Mouse (Mus musculus): Measurements from ENCODE around the gene Lyzl6. TPM values are rescaled to one million over a fixed set of nuclear protein-coding genes. Genes with fewer than 3 reads are reported as not detected.
A peak's percentile ranks its signal among the peaks of the same experiment; 100 is the strongest.

Gene Lyzl6
- total RNA-seq, 2 experiments from 2014 or later: not detected

DNA sequence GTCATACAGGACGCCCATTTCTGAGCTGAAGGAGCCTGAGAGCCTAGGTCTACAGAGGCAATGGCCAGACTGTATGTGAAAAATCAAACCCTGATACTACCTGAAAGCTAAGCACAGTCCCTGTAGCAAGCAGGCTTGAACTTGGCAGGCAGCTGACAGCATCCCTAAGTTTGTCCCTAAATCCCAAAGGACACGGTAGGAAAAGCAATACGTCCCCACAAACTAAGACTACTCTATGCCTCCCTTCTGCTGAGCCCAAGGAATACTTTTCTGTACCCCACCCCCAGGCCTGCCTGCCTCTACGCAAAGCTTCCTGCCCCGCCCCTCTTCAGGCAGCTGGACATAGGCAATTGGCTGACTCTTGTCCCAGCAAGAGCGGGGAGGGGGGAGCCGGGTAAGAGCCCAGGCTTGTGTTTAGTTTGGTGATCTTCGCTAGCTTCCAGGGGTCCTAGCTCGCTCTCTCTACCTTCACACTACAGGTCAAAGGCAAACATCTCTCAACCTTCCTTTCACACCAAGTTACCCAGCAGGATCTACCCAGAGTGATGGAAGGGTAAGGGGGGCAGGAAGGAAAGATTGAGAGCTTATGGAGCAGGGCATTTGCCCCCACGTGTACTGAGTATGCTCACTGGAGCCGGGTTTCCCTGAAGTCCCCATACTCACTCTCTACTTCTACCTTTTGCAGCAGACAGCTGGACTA lies 9.4 kb upstream of the Lyzl6 start:
- no peak for ATAC-seq (replicated peaks; ENCODE audit: low FRiP score, low TSS enrichment, poor library complexity, severe bottlenecking)

DNA sequence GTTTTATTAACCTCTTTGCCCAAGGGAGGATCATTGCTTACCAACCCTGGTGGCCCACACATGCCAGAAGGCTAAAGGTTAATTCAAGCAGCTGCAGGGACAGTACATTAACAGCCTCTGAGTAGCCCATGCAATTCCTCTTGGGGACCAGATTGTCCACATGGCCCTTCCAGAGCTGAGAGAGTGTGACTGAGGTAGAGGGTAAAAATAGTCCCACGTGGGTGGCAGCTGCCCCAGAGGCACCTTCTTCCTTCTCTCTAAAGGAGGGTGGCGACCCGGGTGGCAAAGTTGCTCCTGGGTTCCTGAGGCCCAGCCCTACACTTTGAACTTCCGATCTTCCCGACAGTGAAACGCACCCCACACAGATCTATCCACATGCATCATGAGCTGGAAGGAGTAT lies 7.6 kb upstream of the Lyzl6 start:
- ATAC-seq (replicated peaks; ENCODE audit: low FRiP score, low TSS enrichment, poor library complexity, severe bottlenecking): no peak

DNA sequence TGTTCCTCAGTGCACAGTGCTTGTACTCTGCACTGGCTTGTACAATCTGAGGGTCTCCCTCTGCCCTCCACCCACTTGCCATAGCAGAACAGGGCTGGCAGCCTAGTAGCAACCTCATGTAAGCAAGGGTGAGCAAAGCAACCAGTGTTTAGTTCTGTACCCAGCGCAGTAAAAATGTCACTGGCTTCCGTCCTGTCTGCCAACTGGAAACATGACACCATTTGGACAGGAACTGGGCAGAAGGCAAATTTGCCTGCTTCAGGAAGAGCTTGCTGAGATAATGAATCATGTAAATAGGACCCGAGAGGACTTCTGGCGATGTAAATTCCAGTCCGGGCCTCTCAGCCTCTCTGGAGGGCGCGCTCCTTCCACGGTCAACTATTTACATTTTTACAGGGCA lies 7.0 kb upstream of the Lyzl6 start:
- no peak for ATAC-seq (replicated peaks; ENCODE audit: low FRiP score, low TSS enrichment, poor library complexity, severe bottlenecking)

DNA sequence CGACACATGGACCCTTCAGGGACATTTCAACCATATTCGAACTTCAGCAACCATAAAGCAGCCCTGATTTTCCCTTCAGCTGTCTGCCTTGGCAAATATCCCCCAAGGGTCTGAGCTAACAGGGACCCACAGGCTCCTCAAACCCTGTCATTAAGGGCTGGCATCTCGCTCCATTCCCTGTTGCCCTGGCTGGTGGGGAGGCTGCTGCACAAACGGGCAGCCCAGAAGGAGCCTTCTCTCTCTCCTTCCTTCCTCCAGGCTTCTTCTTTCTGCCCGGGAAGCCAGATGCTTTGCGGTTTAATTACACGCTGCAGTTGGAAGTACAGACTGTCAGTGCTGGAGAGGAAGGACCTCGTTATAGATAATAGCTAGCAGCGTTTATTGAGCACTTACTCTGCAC lies 4.5 kb upstream of the Lyzl6 start:
- ATAC-seq (replicated peaks; ENCODE audit: low FRiP score, low TSS enrichment, poor library complexity, severe bottlenecking): no peak

DNA sequence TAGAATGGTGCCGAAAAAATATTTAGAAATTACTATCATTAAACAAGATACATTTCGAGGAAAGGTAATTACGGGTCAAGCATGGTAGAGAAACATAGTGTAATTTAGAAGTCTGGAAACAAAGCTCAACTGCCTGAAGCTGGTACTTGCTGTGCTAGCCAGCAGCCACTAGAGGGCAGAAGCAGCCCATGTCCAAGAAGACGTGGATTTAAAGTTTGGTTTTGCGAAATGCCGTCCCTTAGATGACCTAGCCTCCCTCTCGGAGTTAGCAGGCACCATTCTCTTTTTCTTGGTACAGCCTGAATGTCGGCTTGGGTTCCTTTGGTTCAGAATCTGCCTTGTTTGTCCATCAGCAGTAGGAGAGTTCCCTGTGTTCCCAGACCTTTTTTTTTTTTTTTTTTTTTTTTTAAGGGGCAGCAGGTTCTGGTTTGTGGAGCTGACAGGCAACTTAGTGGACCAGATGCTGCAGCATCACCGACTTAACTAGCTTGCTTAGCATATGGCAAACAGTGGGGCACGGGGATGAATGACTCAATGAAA lies 787 bp upstream of the Lyzl6 start:
- ATAC-seq (replicated peaks; ENCODE audit: low FRiP score, low TSS enrichment, poor library complexity, severe bottlenecking): peak; percentile 45; the same call in 1 of the 2 replicates

DNA sequence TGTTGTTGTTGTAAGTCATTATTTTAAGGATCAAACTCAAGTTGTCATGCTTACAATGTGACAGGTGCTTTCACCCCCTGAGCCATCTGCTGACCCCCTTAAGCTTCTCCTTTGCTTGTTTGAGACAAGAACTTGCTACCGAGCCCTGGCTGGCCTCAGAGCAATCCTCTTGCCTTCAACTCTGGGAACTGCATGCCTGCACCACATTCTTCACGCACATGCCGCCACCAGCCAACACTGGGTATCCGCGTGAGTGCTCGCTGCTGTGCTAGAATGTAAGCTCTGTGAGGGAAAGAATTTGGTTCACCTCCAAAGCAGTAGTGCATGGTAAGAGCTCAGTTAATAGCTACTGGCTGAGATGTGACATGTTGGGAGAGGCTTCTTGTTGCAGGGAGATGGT lies 2.4 kb downstream of the Lyzl6 start:
- no peak for ATAC-seq (replicated peaks; ENCODE audit: low FRiP score, low TSS enrichment, poor library complexity, severe bottlenecking)

DNA sequence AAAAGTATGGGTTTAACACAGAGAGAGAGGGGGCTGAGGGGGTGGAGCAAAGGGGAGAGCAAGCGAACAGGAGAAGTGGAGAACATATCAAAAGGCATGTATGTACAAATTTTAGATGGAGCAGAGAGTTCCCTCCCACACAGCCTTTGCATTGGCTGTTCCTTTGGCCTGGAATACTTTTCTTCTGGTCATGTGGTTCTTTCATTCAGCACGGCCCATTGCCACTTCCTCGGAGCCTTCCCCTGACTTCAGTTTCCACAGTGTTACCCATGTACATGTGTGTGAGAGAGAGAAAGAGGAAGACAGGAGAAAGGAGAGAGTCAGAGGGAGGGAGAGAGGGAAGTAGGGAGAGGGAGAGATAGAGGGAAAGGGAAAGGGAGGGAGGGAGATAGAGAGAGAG lies 3.2 kb downstream of the Lyzl6 start:
- no peak for ATAC-seq (replicated peaks; ENCODE audit: low FRiP score, low TSS enrichment, poor library complexity, severe bottlenecking)

DNA sequence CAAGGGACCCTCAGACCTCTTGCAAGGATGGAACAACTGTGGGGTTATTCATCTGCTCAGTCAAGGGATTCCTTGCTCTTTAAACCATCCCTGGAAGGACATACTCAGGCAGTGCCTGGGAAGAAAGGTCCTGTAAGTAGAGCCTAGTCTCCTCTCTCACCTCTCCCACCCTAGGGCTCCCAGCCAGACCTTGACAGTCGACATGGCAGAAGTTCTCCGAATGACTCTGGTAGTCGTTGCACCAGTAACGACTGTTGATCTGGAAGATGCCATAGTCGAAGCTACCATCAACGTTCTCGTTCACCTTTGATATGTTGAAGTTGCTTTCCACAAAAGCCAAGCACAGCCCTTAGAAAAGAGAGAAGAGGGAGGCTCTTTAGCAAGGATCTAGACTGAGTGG lies 3.9 kb downstream of the Lyzl6 start:
- no peak for ATAC-seq (replicated peaks; ENCODE audit: low FRiP score, low TSS enrichment, poor library complexity, severe bottlenecking)

DNA sequence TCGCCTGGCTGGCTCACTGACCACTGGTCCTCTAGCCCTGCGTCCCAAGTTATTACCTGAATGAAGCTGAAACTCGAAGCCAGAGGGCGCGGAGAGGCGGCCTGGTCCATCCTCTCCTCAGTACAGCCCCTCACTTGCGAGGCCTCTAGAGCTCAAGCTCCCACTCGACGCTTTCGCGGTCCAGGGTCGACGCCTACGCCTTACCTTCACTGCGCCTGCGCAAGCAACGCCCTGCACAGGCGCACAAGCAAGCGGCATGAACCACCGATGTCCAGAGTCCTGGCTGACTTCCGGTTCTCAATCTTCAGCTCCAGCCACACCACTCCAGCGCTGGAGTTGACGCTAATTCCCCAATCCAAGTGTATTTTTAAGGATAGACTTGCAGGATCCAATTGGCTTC lies 11.2 kb downstream of the Lyzl6 start:
- no peak for ATAC-seq (replicated peaks; ENCODE audit: low FRiP score, low TSS enrichment, poor library complexity, severe bottlenecking)

DNA sequence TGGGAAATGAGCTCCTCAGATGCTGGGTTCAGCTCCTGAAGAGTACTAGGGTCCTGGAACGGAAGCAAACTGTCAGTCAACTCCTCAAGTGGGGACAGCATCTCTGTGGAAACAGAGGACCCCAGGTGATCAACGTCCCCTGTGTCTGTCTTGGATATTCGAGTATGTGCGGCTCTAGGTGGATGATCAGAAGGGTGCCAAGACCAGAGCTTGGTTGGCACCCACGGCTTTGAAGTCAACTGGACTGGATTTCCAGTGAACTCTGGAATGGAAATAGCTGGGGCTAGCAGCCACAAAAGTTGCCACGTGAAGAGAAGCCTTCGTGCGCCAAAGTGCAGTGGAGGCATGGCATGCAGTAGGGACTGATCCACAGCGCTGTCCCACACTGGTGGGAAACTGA lies 17.6 kb downstream of the Lyzl6 start, which contains the start of gene Gm884:
TSS of gene Gm884 (minus strand) at position 101 of the 400 bp plus-strand sequence.
- no peak for ATAC-seq (replicated peaks; ENCODE audit: low FRiP score, low TSS enrichment, poor library complexity, severe bottlenecking)

DNA sequence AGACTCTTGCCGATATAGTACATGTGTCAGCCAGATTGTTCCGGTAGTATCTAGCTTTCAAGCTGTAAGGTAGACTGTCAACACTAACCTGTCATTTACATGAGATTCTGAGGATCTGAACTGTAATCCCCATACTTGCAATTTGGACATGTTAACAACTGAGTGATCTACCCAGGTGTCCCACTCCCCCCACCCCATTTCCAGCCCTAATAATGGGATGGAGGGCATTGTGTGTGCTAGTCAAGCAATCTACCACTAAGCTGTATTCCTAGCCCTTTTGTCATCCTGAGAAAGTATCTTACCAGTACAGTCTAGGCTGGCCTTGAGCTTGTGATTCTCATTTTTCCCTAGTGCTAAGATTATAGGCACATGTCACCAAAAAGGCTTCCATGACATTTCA lies 27.9 kb downstream of the Lyzl6 start:
- ATAC-seq (replicated peaks; ENCODE audit: low FRiP score, low TSS enrichment, poor library complexity, severe bottlenecking): no peak

DNA sequence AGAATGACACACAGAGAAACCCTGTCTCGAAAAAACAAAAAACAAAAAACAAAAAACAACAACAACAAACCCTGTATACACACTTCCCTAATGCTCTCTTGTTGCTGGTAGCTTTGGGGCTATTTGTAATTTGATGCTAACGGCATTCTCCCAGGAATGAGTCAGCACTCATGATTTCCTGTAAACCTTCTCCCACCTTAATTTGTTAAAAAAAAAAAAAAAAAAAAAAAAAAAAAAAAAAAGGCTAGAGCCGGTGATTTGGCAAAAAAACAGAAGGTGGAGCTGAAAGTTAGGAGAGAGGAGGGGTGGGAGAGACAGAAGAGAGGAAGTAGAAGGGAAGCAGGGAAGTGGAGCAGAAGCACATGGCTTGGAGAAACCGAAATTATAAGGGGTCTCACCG lies 32.1 kb downstream of the Lyzl6 start:
- ATAC-seq (replicated peaks; ENCODE audit: low FRiP score, low TSS enrichment, poor library complexity, severe bottlenecking): no peak

Other genes with a start within 250 kb of the Lyzl6 start
- gene Plekhm1, start 226.2 kb downstream of the Lyzl6 start, total RNA-seq (2014; fragmentation: Nextera tagmentation): 12.5 and 16.3 TPM in 2 replicates
- 2.2 and 2.7 TPM in 2 replicates for gene Plekhm1, start 226.2 kb downstream of the Lyzl6 start, total RNA-seq (2017)
- not detected in 2 replicates for gene Lrrc37a, start 134.3 kb downstream of the Lyzl6 start, total RNA-seq (2014; fragmentation: Nextera tagmentation)
- gene Lrrc37a, start 134.3 kb downstream of the Lyzl6 start, total RNA-seq (2017): not detected in 2 replicates
- not detected in 2 replicates for gene Gm884, start 17.8 kb downstream of the Lyzl6 start, total RNA-seq (2014; fragmentation: Nextera tagmentation)
- not detected in 2 replicates for gene Gm884, start 17.8 kb downstream of the Lyzl6 start, total RNA-seq (2017)
- gene Rprml, start 10.7 kb upstream of the Lyzl6 start, total RNA-seq (2014; fragmentation: Nextera tagmentation): not detected in 2 replicates
- not detected in 2 replicates for gene Rprml, start 10.7 kb upstream of the Lyzl6 start, total RNA-seq (2017)
- gene Gosr2, start 59.0 kb upstream of the Lyzl6 start, total RNA-seq (2014; fragmentation: Nextera tagmentation): 36.1 and 46.9 TPM in 2 replicates
- gene Gosr2, start 59.0 kb upstream of the Lyzl6 start, total RNA-seq (2017): 37.8 and 44.2 TPM in 2 replicates
- not detected in 2 replicates for gene Wnt9b, start 110.9 kb upstream of the Lyzl6 start, total RNA-seq (2014; fragmentation: Nextera tagmentation)
- not detected in 2 replicates for gene Wnt9b, start 110.9 kb upstream of the Lyzl6 start, total RNA-seq (2017)
- gene Wnt3, start 135.3 kb upstream of the Lyzl6 start, total RNA-seq (2014; fragmentation: Nextera tagmentation): not detected in 2 replicates
- gene Wnt3, start 135.3 kb upstream of the Lyzl6 start, total RNA-seq (2017): not detected in 2 replicates